ENCODE assay signal across 9 mouse cellular contexts in genomic region chr9:21796259-21796658, GRCm38 (mm10). TPM values are rescaled to one million over a fixed set of nuclear protein-coding genes. Genes with fewer than 3 reads are reported as not detected.
A peak's percentile ranks its signal among the peaks of the same experiment; 100 is the strongest.
DNase-seq lines count a peak whose midpoint lies in the region; ATAC-seq lines count a peak whose summit lies in the region.
"Had no signal": no experiment of that assay in that cellular context is flagged by ENCODE, and none has a peak within 500 bp of the region (broad histone marks: within the 10 kb centered on the region; RNA-seq: fewer than 3 reads in every experiment).

No protein-coding gene starts in this region.

- no peaks in the 10 kb centered on the region for H3K9me3 ChIP-seq in midbrain, embryonic 12.5 days
- H3K9me3 ChIP-seq in midbrain, embryonic 14.5 days (ENCODE audit: control insufficient read depth, low read length): no peaks in the 10 kb centered on the region
- H3K9me3 ChIP-seq in stomach, embryonic 16.5 days (replicated peaks; ENCODE audit: control insufficient read depth, low read length): no peaks in the 10 kb centered on the region

- peak; percentile 51 for DNase-seq in cerebellum, adult 9-10 months
- DNase-seq in cerebellum, adult 18-20 months: no peak
- no peak for DNase-seq in midbrain, embryonic 14.5 days
- DNase-seq in kidney, postnatal 4 days: peak; percentile 32 to 61
- no peak for DNase-seq in right cerebral cortex, adult 18-20 months
- DNase-seq in right cerebral cortex, postnatal 4 days: no peak
- DNase-seq: gastrocnemius, postnatal 10 days had no signal

- no peaks in the 10 kb centered on the region; the same call in 1 of the 2 replicates for H3K27me3 ChIP-seq in midbrain, embryonic 12.5 days
- 0 out of 2 replicates have a peak, but pooled peaks cover 10% of the 10 kb centered on the region for H3K27me3 ChIP-seq in midbrain, embryonic 14.5 days (ENCODE audit: control insufficient read depth, insufficient read depth, low read length)
- H3K27me3 ChIP-seq in stomach, embryonic 16.5 days (ENCODE audit: control insufficient read depth, insufficient read depth, low read length): no peaks in the 10 kb centered on the region

- no peak overlapping the region for H3K4me3 ChIP-seq in midbrain, embryonic 12.5 days
- no peak overlapping the region for H3K4me3 ChIP-seq in midbrain, embryonic 14.5 days (replicated peaks; ENCODE audit: low read depth, low read length)
- H3K4me3 ChIP-seq in stomach, embryonic 16.5 days (replicated peaks; ENCODE audit: low read length): peak overlapping the region; percentile 83

- ATAC-seq in midbrain, embryonic 12.5 days (ENCODE audit: low FRiP score, low read depth): no peak
- ATAC-seq in midbrain, embryonic 14.5 days (ENCODE audit: low FRiP score, low TSS enrichment): no peak
- no peak for ATAC-seq in stomach, embryonic 16.5 days (ENCODE audit: insufficient read depth, low FRiP score)

- H3K4me2 ChIP-seq in midbrain, embryonic 12.5 days (replicated peaks): 0 out of 2 replicates have a peak overlapping the region, but pooled peaks have one; percentile 1
- H3K4me2 ChIP-seq in midbrain, embryonic 14.5 days (ENCODE audit: low read length): no peak overlapping the region
- peak overlapping the region; percentile 64 for H3K4me2 ChIP-seq in stomach, embryonic 16.5 days (ENCODE audit: low read depth, low read length)

- 0 out of 2 replicates have a peak overlapping the region, but pooled peaks have one; percentile 28 for H3K9ac ChIP-seq in midbrain, embryonic 12.5 days (replicated peaks)
- no peak overlapping the region for H3K9ac ChIP-seq in midbrain, embryonic 14.5 days (replicated peaks; ENCODE audit: low read length)
- H3K9ac ChIP-seq in stomach, embryonic 16.5 days (ENCODE audit: low read length): peak overlapping the region; percentile 94

- peaks cover 19% of the 10 kb centered on the region for H3K4me1 ChIP-seq in midbrain, embryonic 12.5 days
- peaks cover 9% of the 10 kb centered on the region for H3K4me1 ChIP-seq in midbrain, embryonic 14.5 days (ENCODE audit: control insufficient read depth, insufficient read depth, low read length)
- H3K4me1 ChIP-seq in stomach, embryonic 16.5 days (ENCODE audit: control insufficient read depth, insufficient read depth, low read length): peaks cover 40% of the 10 kb centered on the region

- H3K36me3 ChIP-seq in midbrain, embryonic 12.5 days: peaks cover 19% of the 10 kb centered on the region
- H3K36me3 ChIP-seq in midbrain, embryonic 14.5 days (ENCODE audit: control insufficient read depth, insufficient read depth, low read length): no peaks in the 10 kb centered on the region
- peaks cover 14% of the 10 kb centered on the region for H3K36me3 ChIP-seq in stomach, embryonic 16.5 days (ENCODE audit: control insufficient read depth, insufficient read depth, low read length)

- WGBS in midbrain, embryonic 12.5 days: 69% methylated on average over 3 of the region's 3 CpGs
- WGBS in midbrain, embryonic 14.5 days: 69% methylated on average over 3 of the region's 3 CpGs
- WGBS in stomach, embryonic 16.5 days: 30% methylated on average over 3 of the region's 3 CpGs

- H3K27ac ChIP-seq in midbrain, embryonic 12.5 days (replicated peaks): no peak overlapping the region
- H3K27ac ChIP-seq in midbrain, embryonic 14.5 days (replicated peaks; ENCODE audit: low read depth, low read length): no peak overlapping the region
- H3K27ac ChIP-seq in stomach, embryonic 16.5 days (ENCODE audit: low read length): peak overlapping the region; percentile 60

RNA-seq across cellular contexts. Expression of gene Kank2, which starts 2.3 kb away (rescaled TPM):
- polyA plus RNA-seq in midbrain, embryonic 12.5 days (2016; fragmentation: Nextera tagmentation; extraction: Ambion mirVana): 7.7 and 9.9 TPM in 2 replicates
- 0.66 and 2.7 TPM in 2 replicates for polyA plus RNA-seq in midbrain, embryonic 14.5 days (2014; fragmentation: Nextera tagmentation; extraction: Ambion mirVana)
- 11.2 and 11.6 TPM in 2 replicates for polyA plus RNA-seq in stomach, embryonic 16.5 days (2015; fragmentation: Nextera tagmentation; extraction: Ambion mirVana)

RNA-seq across cellular contexts. Expression of gene Spc24, which starts 36.2 kb away (rescaled TPM):
- 74.2 and 87.2 TPM in 2 replicates for polyA plus RNA-seq in midbrain, embryonic 12.5 days (2016; fragmentation: Nextera tagmentation; extraction: Ambion mirVana)
- 19.9 and 21.4 TPM in 2 replicates for polyA plus RNA-seq in midbrain, embryonic 14.5 days (2014; fragmentation: Nextera tagmentation; extraction: Ambion mirVana)
- 83.7 and 87.5 TPM in 2 replicates for polyA plus RNA-seq in stomach, embryonic 16.5 days (2015; fragmentation: Nextera tagmentation; extraction: Ambion mirVana)

RNA-seq across cellular contexts. Expression of gene Angptl8, which starts 39.1 kb away (rescaled TPM):
- 0.28 and 0.64 TPM in 2 replicates for polyA plus RNA-seq in midbrain, embryonic 12.5 days (2016; fragmentation: Nextera tagmentation; extraction: Ambion mirVana)
- 0.34 TPM in 1 of 2 replicates, not detected in the other for polyA plus RNA-seq in midbrain, embryonic 14.5 days (2014; fragmentation: Nextera tagmentation; extraction: Ambion mirVana)
- 6.4 TPM in 2 replicates for polyA plus RNA-seq in stomach, embryonic 16.5 days (2015; fragmentation: Nextera tagmentation; extraction: Ambion mirVana)

RNA-seq across cellular contexts. Expression of gene Dock6, which starts 56.2 kb away (rescaled TPM):
- 20.0 and 24.5 TPM in 2 replicates for polyA plus RNA-seq in midbrain, embryonic 12.5 days (2016; fragmentation: Nextera tagmentation; extraction: Ambion mirVana)
- polyA plus RNA-seq in midbrain, embryonic 14.5 days (2014; fragmentation: Nextera tagmentation; extraction: Ambion mirVana): 7.2 and 12.7 TPM in 2 replicates
- 39.4 and 41.6 TPM in 2 replicates for polyA plus RNA-seq in stomach, embryonic 16.5 days (2015; fragmentation: Nextera tagmentation; extraction: Ambion mirVana)

Comparison
In these comparisons a context has a peak if more than half of its experiments do, and no peak if none do; other contexts are left out.
1. DNase-seq: peak in cerebellum, adult 9-10 months (single experiment) and kidney, postnatal 4 days (2 of 2); none in cerebellum, adult 18-20 months (0 of 2), midbrain, embryonic 14.5 days (single experiment), right cerebral cortex, adult 18-20 months (single experiment) and right cerebral cortex, postnatal 4 days (single experiment).